Mouse (Mus musculus): ENCODE results near the gene Aldh1a3.

Gene Aldh1a3

GRCm38 (mm10) chr7:66369071-66369933, 58.0 kb downstream of the Aldh1a3 start:
- DNase-seq (ENCODE audit: low read depth, low spot score): no peak
- 0 out of 2 replicates have a peak, but pooled peaks cover 3% of the 10 kb centered on the region for H3K36me3 ChIP-seq (ENCODE audit: control insufficient read depth, insufficient read depth, low read length, poor library complexity, severe bottlenecking)
- no peaks in the 10 kb centered on the region for H3K27me3 ChIP-seq (ENCODE audit: control insufficient read depth, insufficient read depth, low read length, poor library complexity, severe bottlenecking)

GRCm38 (mm10) chr7:66365904-66366303, 61.4 kb downstream of the Aldh1a3 start, which contains the start of gene Gm10974:
TSS of gene Gm10974 (plus strand) at chr7:66365905.
- no peak for DNase-seq (ENCODE audit: low read depth, low spot score)
- no peaks in the 10 kb centered on the region for H3K27me3 ChIP-seq (ENCODE audit: control insufficient read depth, insufficient read depth, low read length, poor library complexity, severe bottlenecking)
- H3K36me3 ChIP-seq (ENCODE audit: control insufficient read depth, insufficient read depth, low read length, poor library complexity, severe bottlenecking): 0 out of 2 replicates have a peak, but pooled peaks cover 4% of the 10 kb centered on the region

- no peak for DNase-seq (ENCODE audit: low read depth, low spot score)
- H3K27me3 ChIP-seq (ENCODE audit: control insufficient read depth, insufficient read depth, low read length, poor library complexity, severe bottlenecking): no peaks in the 10 kb centered on the region
- peaks cover 5% of the 10 kb centered on the region; the same call in 1 of the 2 replicates for H3K36me3 ChIP-seq (ENCODE audit: control insufficient read depth, insufficient read depth, low read length, poor library complexity, severe bottlenecking)
These were observed 61.9 kb downstream of the Aldh1a3 start for GRCm38 (mm10) chr7:66365411-66365810.

GRCm38 (mm10) chr7:66364491-66364890, 62.8 kb downstream of the Aldh1a3 start:
- no peaks in the 10 kb centered on the region for H3K27me3 ChIP-seq (ENCODE audit: control insufficient read depth, insufficient read depth, low read length, poor library complexity, severe bottlenecking)
- H3K36me3 ChIP-seq (ENCODE audit: control insufficient read depth, insufficient read depth, low read length, poor library complexity, severe bottlenecking): peaks cover 8% of the 10 kb centered on the region
- DNase-seq (ENCODE audit: low read depth, low spot score): no peak

- no peaks in the 10 kb centered on the region for H3K27me3 ChIP-seq (ENCODE audit: control insufficient read depth, insufficient read depth, low read length, poor library complexity, severe bottlenecking)
- DNase-seq (ENCODE audit: low read depth, low spot score): no peak
- H3K36me3 ChIP-seq (ENCODE audit: control insufficient read depth, insufficient read depth, low read length, poor library complexity, severe bottlenecking): peaks cover 6% of the 10 kb centered on the region
These were observed 68.3 kb downstream of the Aldh1a3 start for GRCm38 (mm10) chr7:66359044-66359443.

- no peak for DNase-seq (ENCODE audit: low read depth, low spot score)
- Histone ChIP-seq H3K27me3 (ENCODE audit: control insufficient read depth, insufficient read depth, low read length, poor library complexity, severe bottlenecking) (no peaks in the 10 kb centered on the region), H3K36me3 (ENCODE audit: control insufficient read depth, insufficient read depth, low read length, poor library complexity, severe bottlenecking) (peaks cover 6% of the 10 kb centered on the region)
These were observed 68.9 kb downstream of the Aldh1a3 start for GRCm38 (mm10) chr7:66358461-66358860.

GRCm38 (mm10) chr7:66355791-66356522, 71.4 kb downstream of the Aldh1a3 start:
- H3K27me3 ChIP-seq (ENCODE audit: control insufficient read depth, insufficient read depth, low read length, poor library complexity, severe bottlenecking): no peaks in the 10 kb centered on the region
- H3K36me3 ChIP-seq (ENCODE audit: control insufficient read depth, insufficient read depth, low read length, poor library complexity, severe bottlenecking): peaks cover 5% of the 10 kb centered on the region
- DNase-seq (ENCODE audit: low read depth, low spot score): no peak

GRCm38 (mm10) chr7:66354911-66355310, 72.4 kb downstream of the Aldh1a3 start:
- DNase-seq (ENCODE audit: low read depth, low spot score): no peak
- Histone ChIP-seq H3K36me3 (ENCODE audit: control insufficient read depth, insufficient read depth, low read length, poor library complexity, severe bottlenecking) (peaks cover 3% of the 10 kb centered on the region; the same call in 1 of the 2 replicates), H3K27me3 (ENCODE audit: control insufficient read depth, insufficient read depth, low read length, poor library complexity, severe bottlenecking) (no peaks in the 10 kb centered on the region)

GRCm38 (mm10) chr7:66351074-66351473, 76.2 kb downstream of the Aldh1a3 start:
- DNase-seq (ENCODE audit: low read depth, low spot score): no peak
- H3K36me3 ChIP-seq (ENCODE audit: control insufficient read depth, insufficient read depth, low read length, poor library complexity, severe bottlenecking): no peaks in the 10 kb centered on the region; the same call in none of the 2 replicates

GRCm38 (mm10) chr7:66349670-66350069, 77.6 kb downstream of the Aldh1a3 start:
- DNase-seq (ENCODE audit: low read depth, low spot score): no peak
- Histone ChIP-seq H3K36me3 (ENCODE audit: control insufficient read depth, insufficient read depth, low read length, poor library complexity, severe bottlenecking) (no peaks in the 10 kb centered on the region; the same call in none of the 2 replicates), H3K27me3 (ENCODE audit: control insufficient read depth, insufficient read depth, low read length, poor library complexity, severe bottlenecking) (no peaks in the 10 kb centered on the region)

More at GRCm38 (mm10) chr7:66351074-66351473, 76.2 kb downstream of the Aldh1a3 start:
- no peaks in the 10 kb centered on the region for H3K27me3 ChIP-seq (ENCODE audit: control insufficient read depth, insufficient read depth, low read length, poor library complexity, severe bottlenecking)

GRCm38 (mm10) chr7:66348588-66348987, 78.7 kb downstream of the Aldh1a3 start:
- DNase-seq (ENCODE audit: low read depth, low spot score): no peak
- Histone ChIP-seq H3K36me3 (ENCODE audit: control insufficient read depth, insufficient read depth, low read length, poor library complexity, severe bottlenecking) (no peaks in the 10 kb centered on the region; the same call in none of the 2 replicates), H3K27me3 (ENCODE audit: control insufficient read depth, insufficient read depth, low read length, poor library complexity, severe bottlenecking) (no peaks in the 10 kb centered on the region)

GRCm38 (mm10) chr7:66346959-66347663, 80.2 kb downstream of the Aldh1a3 start:
- DNase-seq (ENCODE audit: low read depth, low spot score): no peak
- no peaks in the 10 kb centered on the region for H3K27me3 ChIP-seq (ENCODE audit: control insufficient read depth, insufficient read depth, low read length, poor library complexity, severe bottlenecking)

GRCm38 (mm10) chr7:66343307-66343706, 84.0 kb downstream of the Aldh1a3 start:
- Histone ChIP-seq H3K27me3 (ENCODE audit: control insufficient read depth, insufficient read depth, low read length, poor library complexity, severe bottlenecking) (no peaks in the 10 kb centered on the region), H3K36me3 (ENCODE audit: control insufficient read depth, insufficient read depth, low read length, poor library complexity, severe bottlenecking) (no peaks in the 10 kb centered on the region)
- DNase-seq (ENCODE audit: low read depth, low spot score): no peak

More at GRCm38 (mm10) chr7:66346959-66347663, 80.2 kb downstream of the Aldh1a3 start:
- no peaks in the 10 kb centered on the region; the same call in none of the 2 replicates for H3K36me3 ChIP-seq (ENCODE audit: control insufficient read depth, insufficient read depth, low read length, poor library complexity, severe bottlenecking)

- Histone ChIP-seq H3K36me3 (ENCODE audit: control insufficient read depth, insufficient read depth, low read length, poor library complexity, severe bottlenecking) (no peaks in the 10 kb centered on the region), H3K27me3 (ENCODE audit: control insufficient read depth, insufficient read depth, low read length, poor library complexity, severe bottlenecking) (no peaks in the 10 kb centered on the region)
- DNase-seq (ENCODE audit: low read depth, low spot score): no peak
These were observed 84.5 kb downstream of the Aldh1a3 start for GRCm38 (mm10) chr7:66342831-66343230.

All from splenic B cell, adult 2 months (primary cell).